Mouse (Mus musculus): ENCODE measurements around the gene Sarnp. TPM values are rescaled to one million over a fixed set of nuclear protein-coding genes. Genes with fewer than 3 reads are reported as not detected.

Sarnp gene
- polyA plus RNA-seq, 1 experiment from 2014 or later = 139 TPM

DNA sequence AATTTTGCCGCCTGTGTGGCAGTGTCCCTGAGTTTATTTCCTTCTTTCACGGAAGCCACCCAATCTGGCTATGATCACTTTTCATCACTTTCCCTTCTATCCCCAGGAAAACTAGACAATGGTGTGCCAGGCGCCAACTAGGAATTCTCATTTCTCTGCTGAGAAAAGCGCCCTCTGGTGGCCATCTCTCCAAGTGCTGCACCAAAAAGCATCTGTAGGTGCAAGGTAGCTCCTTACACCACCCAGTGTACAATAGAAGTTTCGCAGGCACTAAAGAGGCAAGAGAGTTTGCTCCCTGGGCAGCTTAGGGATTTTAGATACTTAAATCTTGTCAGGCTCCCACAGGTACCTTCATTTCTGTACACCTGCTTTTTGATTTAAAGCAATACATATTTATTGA is 96.1 kb downstream of the Sarnp start:
- Histone ChIP-seq H3K4me2 (replicated peaks) (no peak overlapping the region), H3K4me3 (replicated peaks; ENCODE audit: low read length) (no peak overlapping the region), H3K36me3 (replicated peaks; ENCODE audit: control insufficient read depth, insufficient read depth) (peaks cover 20% of the 10 kb centered on the region; the same call in 1 of the 2 replicates), H3K27me3 (ENCODE audit: control insufficient read depth, insufficient read depth, low read length) (0 out of 2 replicates have a peak, but pooled peaks cover 6% of the 10 kb centered on the region), H3K27ac (no peak overlapping the region), H3K9ac (no peak overlapping the region), H3K4me1 (replicated peaks; ENCODE audit: control insufficient read depth, insufficient read depth, low read length) (peaks cover 11% of the 10 kb centered on the region; the same call in 1 of the 2 replicates), H3K9me3 (ENCODE audit: control insufficient read depth, low read length) (no peaks in the 10 kb centered on the region)
- DNase-seq (ENCODE audit: low spot score) (peak; percentile 97), ATAC-seq (ENCODE audit: low FRiP score) (peak; percentile 35; the same call in 1 of the 2 replicates)
- 8% methylated on average over 5 of the region's 5 CpGs for WGBS

DNA sequence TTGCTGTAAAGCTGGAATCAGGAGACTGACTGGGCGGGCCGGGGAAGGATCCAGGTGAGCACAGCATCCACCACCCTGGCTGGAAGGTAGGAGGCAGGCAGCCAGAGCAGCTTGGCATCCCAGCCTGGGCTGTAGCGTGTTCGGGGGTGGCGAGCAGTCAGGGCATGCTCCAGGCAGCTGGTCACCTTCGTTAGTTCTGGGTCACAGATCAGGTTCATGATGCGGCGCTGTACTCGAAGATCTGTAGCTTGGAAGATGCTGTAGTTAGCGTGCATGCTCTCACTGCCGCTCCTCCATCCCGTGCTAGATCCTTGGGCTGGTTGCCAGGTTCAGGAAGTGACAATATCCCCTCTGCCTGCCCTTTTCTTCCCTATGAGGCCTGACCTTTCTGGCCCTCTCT is 96.6 kb downstream of the Sarnp start:
- no peaks in the 10 kb centered on the region for H3K9me3 ChIP-seq (ENCODE audit: control insufficient read depth, low read length)
- H3K4me3 ChIP-seq (replicated peaks; ENCODE audit: low read length) = no peak overlapping the region
- DNase-seq (ENCODE audit: low spot score) = no peak
- 0 out of 2 replicates have a peak, but pooled peaks cover 2% of the 10 kb centered on the region for H3K27me3 ChIP-seq (ENCODE audit: control insufficient read depth, insufficient read depth, low read length)
- 73% methylated on average over 12 of the region's 12 CpGs for WGBS
- no peak overlapping the region for H3K4me2 ChIP-seq (replicated peaks)
- H3K9ac ChIP-seq = no peak overlapping the region
- H3K27ac ChIP-seq = no peak overlapping the region
- no peak for ATAC-seq (ENCODE audit: low FRiP score)
- peaks cover 20% of the 10 kb centered on the region; the same call in 1 of the 2 replicates for H3K36me3 ChIP-seq (replicated peaks; ENCODE audit: control insufficient read depth, insufficient read depth)
- H3K4me1 ChIP-seq (replicated peaks; ENCODE audit: control insufficient read depth, insufficient read depth, low read length) = peaks cover 14% of the 10 kb centered on the region; the same call in 1 of the 2 replicates

DNA sequence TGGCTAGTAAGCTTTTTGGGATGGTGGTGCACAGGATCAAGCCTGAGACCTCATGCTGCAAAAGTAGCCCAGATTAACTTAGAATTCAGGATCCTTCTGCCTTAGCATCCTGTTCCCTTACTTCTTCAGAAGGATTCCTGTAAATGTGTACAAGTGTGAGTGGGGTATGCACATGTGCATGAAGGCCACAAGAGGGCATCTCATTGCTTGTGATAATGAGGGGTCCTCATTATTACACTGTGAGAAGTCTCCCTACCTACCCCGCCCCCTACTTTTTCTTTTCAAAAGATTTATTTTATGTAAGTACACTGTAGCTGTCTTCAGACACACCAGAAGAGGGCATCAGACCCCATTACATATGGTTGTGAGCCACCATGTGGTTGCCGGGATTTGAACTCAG is 98.4 kb downstream of the Sarnp start:
- Histone ChIP-seq H3K9ac (no peak overlapping the region), H3K4me2 (replicated peaks) (no peak overlapping the region), H3K27ac (no peak overlapping the region), H3K4me1 (replicated peaks; ENCODE audit: control insufficient read depth, insufficient read depth, low read length) (0 out of 2 replicates have a peak, but pooled peaks cover 13% of the 10 kb centered on the region), H3K36me3 (replicated peaks; ENCODE audit: control insufficient read depth, insufficient read depth) (peaks cover 20% of the 10 kb centered on the region; the same call in 1 of the 2 replicates), H3K9me3 (ENCODE audit: control insufficient read depth, low read length) (no peaks in the 10 kb centered on the region), H3K27me3 (ENCODE audit: control insufficient read depth, insufficient read depth, low read length) (no peaks in the 10 kb centered on the region), H3K4me3 (replicated peaks; ENCODE audit: low read length) (no peak overlapping the region)
- 85% methylated on average over 2 of the region's 2 CpGs for WGBS
- no peak for DNase-seq (ENCODE audit: low spot score)
- ATAC-seq (ENCODE audit: low FRiP score) = no peak

DNA sequence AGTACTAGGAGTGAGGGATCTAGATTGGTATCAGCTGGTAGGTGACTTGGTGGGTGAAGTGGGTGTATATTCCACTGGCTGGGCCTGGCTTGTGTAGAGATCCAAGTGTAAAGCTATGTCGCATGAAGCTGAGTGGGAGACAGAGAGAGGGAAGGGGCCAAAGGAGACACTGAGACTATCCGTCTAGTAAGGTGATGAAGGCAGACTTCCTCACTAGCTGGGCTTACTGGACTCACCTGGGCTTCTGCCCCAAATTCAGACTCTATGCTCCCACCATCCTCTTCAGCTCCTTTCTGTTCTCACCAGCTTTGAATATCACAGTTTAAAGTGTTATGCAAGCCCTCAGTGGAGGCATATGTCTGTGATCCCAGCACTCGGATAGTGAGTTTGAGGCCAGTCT is 99.5 kb downstream of the Sarnp start:
- no peaks in the 10 kb centered on the region for H3K9me3 ChIP-seq (ENCODE audit: control insufficient read depth, low read length)
- no peak for ATAC-seq (ENCODE audit: low FRiP score)
- no peak overlapping the region for H3K4me2 ChIP-seq (replicated peaks)
- no peak for DNase-seq (ENCODE audit: low spot score)
- no peaks in the 10 kb centered on the region for H3K27me3 ChIP-seq (ENCODE audit: control insufficient read depth, insufficient read depth, low read length)
- H3K36me3 ChIP-seq (replicated peaks; ENCODE audit: control insufficient read depth, insufficient read depth) = peaks cover 20% of the 10 kb centered on the region; the same call in 1 of the 2 replicates
- no peak overlapping the region for H3K9ac ChIP-seq
- no peak overlapping the region for H3K4me3 ChIP-seq (replicated peaks; ENCODE audit: low read length)
- H3K4me1 ChIP-seq (replicated peaks; ENCODE audit: control insufficient read depth, insufficient read depth, low read length) = 0 out of 2 replicates have a peak, but pooled peaks cover 17% of the 10 kb centered on the region
- no peak overlapping the region for H3K27ac ChIP-seq
- 94% methylated on average over 3 of the region's 3 CpGs for WGBS

DNA sequence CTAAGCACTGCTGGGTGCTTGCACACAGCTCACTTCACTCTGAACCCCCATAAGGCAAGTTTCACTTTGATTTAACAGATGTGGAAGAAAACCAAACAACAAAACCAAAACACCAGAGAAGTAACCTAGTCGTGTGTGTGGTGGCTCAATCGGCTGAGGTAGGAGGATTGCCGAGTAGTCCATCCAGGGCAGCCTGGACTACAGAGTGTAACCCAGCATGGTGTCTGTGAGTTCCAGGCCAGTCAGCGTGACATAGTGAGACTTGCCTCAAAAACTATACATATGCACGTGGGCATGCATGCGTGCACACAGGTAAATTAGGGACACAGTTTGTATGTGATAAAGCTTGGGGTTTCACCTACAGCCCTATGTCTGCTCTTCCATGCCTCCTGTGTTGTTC is 100.3 kb downstream of the Sarnp start:
- no peak overlapping the region for H3K9ac ChIP-seq
- no peak for ATAC-seq (ENCODE audit: low FRiP score)
- H3K36me3 ChIP-seq (replicated peaks; ENCODE audit: control insufficient read depth, insufficient read depth) = peaks cover 20% of the 10 kb centered on the region; the same call in 1 of the 2 replicates
- no peaks in the 10 kb centered on the region for H3K27me3 ChIP-seq (ENCODE audit: control insufficient read depth, insufficient read depth, low read length)
- H3K27ac ChIP-seq = no peak overlapping the region
- no peak overlapping the region for H3K4me3 ChIP-seq (replicated peaks; ENCODE audit: low read length)
- WGBS = 89% methylated on average over 6 of the region's 6 CpGs
- no peak for DNase-seq (ENCODE audit: low spot score)
- H3K9me3 ChIP-seq (ENCODE audit: control insufficient read depth, low read length) = no peaks in the 10 kb centered on the region
- H3K4me2 ChIP-seq (replicated peaks) = no peak overlapping the region
- H3K4me1 ChIP-seq (replicated peaks; ENCODE audit: control insufficient read depth, insufficient read depth, low read length) = peaks cover 24% of the 10 kb centered on the region

DNA sequence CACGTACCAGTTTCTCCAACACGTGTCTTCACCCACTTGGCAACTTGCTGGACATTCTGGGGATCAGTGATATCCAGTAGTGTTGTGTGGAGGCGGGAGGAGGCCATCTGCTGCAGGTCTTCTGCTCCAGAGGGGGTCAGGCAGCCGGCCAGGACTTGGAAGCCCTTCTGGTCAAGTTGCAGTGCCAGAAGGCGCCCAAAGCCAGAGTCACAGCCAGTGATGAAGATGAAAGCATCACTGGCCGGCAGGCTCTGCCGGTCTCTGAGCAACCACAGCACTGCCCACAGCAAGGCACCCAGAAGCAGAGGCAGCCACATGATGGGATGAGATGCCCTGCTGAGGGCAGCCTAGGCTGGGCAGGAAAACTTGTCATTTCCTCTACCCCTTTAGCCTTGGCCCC is 101.1 kb downstream of the Sarnp start:
- H3K27me3 ChIP-seq (ENCODE audit: control insufficient read depth, insufficient read depth, low read length) = no peaks in the 10 kb centered on the region
- DNase-seq (ENCODE audit: low spot score) = no peak
- H3K4me1 ChIP-seq (replicated peaks; ENCODE audit: control insufficient read depth, insufficient read depth, low read length) = peaks cover 27% of the 10 kb centered on the region
- peak overlapping the region; percentile 69 for H3K27ac ChIP-seq
- peaks cover 20% of the 10 kb centered on the region; the same call in 1 of the 2 replicates for H3K36me3 ChIP-seq (replicated peaks; ENCODE audit: control insufficient read depth, insufficient read depth)
- no peaks in the 10 kb centered on the region for H3K9me3 ChIP-seq (ENCODE audit: control insufficient read depth, low read length)
- 61% methylated on average over 7 of the region's 7 CpGs for WGBS
- no peak for ATAC-seq (ENCODE audit: low FRiP score)
- no peak overlapping the region for H3K4me3 ChIP-seq (replicated peaks; ENCODE audit: low read length)
- no peak overlapping the region for H3K4me2 ChIP-seq (replicated peaks)
- H3K9ac ChIP-seq = no peak overlapping the region

DNA sequence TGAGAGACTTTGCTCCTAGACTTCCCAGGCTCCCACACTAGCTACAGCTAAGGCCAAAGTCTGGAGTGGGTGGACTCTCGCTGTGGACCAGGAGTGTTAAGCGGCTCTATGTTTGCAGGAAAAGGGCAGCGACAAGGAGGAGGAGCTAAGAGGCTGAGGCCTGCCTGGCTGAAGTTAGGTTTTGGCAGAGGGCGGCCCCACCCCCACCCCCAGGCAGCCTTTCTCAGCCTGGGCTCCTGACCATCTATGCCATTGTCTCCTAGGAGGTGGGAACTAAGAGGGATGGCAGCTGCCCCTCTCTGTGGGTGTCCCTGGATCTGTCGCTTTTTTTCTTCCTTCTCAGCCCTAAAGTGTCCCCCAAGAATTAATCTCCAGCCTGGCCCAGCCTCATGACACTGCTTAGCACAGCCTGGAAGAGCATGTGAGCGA is 102.1 kb downstream of the Sarnp start:
- H3K9me3 ChIP-seq (ENCODE audit: control insufficient read depth, low read length) = no peaks in the 10 kb centered on the region
- H3K4me3 ChIP-seq (replicated peaks; ENCODE audit: low read length) = no peak overlapping the region
- DNase-seq (ENCODE audit: low spot score) = no peak
- peaks cover 20% of the 10 kb centered on the region; the same call in 1 of the 2 replicates for H3K36me3 ChIP-seq (replicated peaks; ENCODE audit: control insufficient read depth, insufficient read depth)
- peak; percentile 12; the same call in 1 of the 2 replicates for ATAC-seq (ENCODE audit: low FRiP score)
- peak overlapping the region; percentile 69 for H3K27ac ChIP-seq
- WGBS = 16% methylated on average over 6 of the region's 6 CpGs
- no peaks in the 10 kb centered on the region for H3K27me3 ChIP-seq (ENCODE audit: control insufficient read depth, insufficient read depth, low read length)
- H3K9ac ChIP-seq = no peak overlapping the region; the same call in 1 of the 2 replicates
- peak overlapping the region; percentile 23; the same call in 1 of the 2 replicates for H3K4me2 ChIP-seq (replicated peaks)
- peaks cover 33% of the 10 kb centered on the region for H3K4me1 ChIP-seq (replicated peaks; ENCODE audit: control insufficient read depth, insufficient read depth, low read length)

DNA sequence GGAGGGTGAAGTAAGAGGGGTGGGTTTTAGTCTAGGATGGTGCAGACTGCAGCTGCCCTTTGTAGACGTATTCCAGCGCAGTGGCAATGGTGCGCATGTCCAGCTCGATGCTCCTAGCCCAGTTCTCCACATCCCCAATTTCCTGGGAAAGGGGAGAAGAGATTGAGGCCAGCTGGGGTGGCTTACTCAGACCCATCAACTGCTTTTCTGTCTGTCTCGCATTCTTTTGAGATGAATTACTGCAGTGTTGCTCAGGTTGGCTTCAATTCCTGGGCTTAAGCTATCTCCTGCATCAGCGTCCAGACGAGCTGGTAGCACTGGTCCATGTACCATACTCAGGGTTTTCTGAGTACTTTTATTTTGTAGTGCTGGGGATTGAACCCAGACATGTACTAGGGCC is 102.8 kb downstream of the Sarnp start:
- no peak for ATAC-seq (ENCODE audit: low FRiP score)
- Histone ChIP-seq H3K4me3 (replicated peaks; ENCODE audit: low read length) (no peak overlapping the region), H3K27ac (peak overlapping the region; percentile 69), H3K36me3 (replicated peaks; ENCODE audit: control insufficient read depth, insufficient read depth) (peaks cover 15% of the 10 kb centered on the region; the same call in 1 of the 2 replicates), H3K9me3 (ENCODE audit: control insufficient read depth, low read length) (no peaks in the 10 kb centered on the region), H3K27me3 (ENCODE audit: control insufficient read depth, insufficient read depth, low read length) (no peaks in the 10 kb centered on the region), H3K9ac (no peak overlapping the region), H3K4me1 (replicated peaks; ENCODE audit: control insufficient read depth, insufficient read depth, low read length) (peaks cover 33% of the 10 kb centered on the region), H3K4me2 (replicated peaks) (no peak overlapping the region)
- no peak for DNase-seq (ENCODE audit: low spot score)
- 83% methylated on average over 7 of the region's 7 CpGs for WGBS

DNA sequence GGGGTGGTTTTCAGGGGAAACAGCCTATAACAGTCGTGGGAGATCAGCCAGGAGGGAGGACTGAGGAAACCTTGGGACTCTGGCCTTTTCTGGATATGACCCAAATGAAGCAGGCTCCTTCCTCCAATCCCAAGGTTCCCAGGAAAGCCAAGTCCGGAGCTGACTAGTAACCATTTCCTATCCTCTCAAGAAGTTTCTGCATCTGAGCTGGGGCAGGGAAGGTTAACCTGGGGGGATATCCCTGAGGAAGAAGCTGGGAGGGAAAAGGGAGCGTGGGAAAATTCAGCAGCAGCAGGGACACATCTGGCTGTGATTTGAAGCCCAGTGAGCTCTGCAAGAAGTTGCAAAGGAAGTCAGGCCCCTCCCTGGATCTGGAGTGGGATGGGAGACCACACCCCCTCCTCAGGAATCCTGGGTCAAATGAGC is 103.6 kb downstream of the Sarnp start:
- H3K4me1 ChIP-seq (replicated peaks; ENCODE audit: control insufficient read depth, insufficient read depth, low read length) = peaks cover 33% of the 10 kb centered on the region
- no peak overlapping the region for H3K4me2 ChIP-seq (replicated peaks)
- no peaks in the 10 kb centered on the region for H3K27me3 ChIP-seq (ENCODE audit: control insufficient read depth, insufficient read depth, low read length)
- no peak overlapping the region for H3K9ac ChIP-seq
- DNase-seq (ENCODE audit: low spot score) (no peak), ATAC-seq (ENCODE audit: low FRiP score) (no peak)
- H3K27ac ChIP-seq = 0 out of 2 replicates have a peak overlapping the region, but pooled peaks have one; percentile 7
- no peak overlapping the region for H3K4me3 ChIP-seq (replicated peaks; ENCODE audit: low read length)
- peaks cover 15% of the 10 kb centered on the region; the same call in 1 of the 2 replicates for H3K36me3 ChIP-seq (replicated peaks; ENCODE audit: control insufficient read depth, insufficient read depth)
- 80% methylated on average over 3 of the region's 3 CpGs for WGBS
- H3K9me3 ChIP-seq (ENCODE audit: control insufficient read depth, low read length) = no peaks in the 10 kb centered on the region

All from hindbrain, embryonic 14.5 days (tissue).